ENCODE assay signal across 17 mouse cellular contexts in the genomic region with DNA sequence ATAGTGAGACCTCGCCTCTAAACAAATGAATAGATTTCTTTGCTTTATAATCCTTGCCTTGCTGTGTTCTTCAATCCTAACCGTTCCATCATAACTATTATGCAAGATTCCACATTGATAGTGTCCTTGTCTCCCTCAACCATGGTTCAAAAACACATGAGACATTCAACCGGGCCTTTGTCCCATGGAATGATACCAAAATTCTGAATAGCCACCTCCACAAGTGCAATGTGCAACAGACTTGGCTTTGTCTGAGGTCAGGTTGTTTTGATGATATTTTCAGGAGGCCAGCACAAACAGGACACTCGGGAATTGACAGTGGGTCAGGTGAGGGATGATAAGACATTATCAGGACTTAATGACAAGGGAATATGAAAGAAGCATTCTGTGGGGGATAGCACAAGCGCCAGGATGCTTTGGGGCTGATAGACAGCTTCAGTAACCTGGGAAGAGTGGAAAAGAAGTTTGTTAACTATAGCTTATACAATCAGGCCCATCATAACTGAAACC.
"Had no signal": no experiment of that assay in that cellular context is flagged by ENCODE, and none has a peak within 500 bp of the region (broad histone marks: within the 10 kb centered on the region; RNA-seq: fewer than 3 reads in every experiment).

No protein-coding gene starts in this region.

- ATAC-seq: lung, postnatal 0 days; midbrain, embryonic 13.5 days; midbrain, embryonic 15.5 days had no signal

- H3K27ac ChIP-seq: lung, embryonic 15.5 days; macrophage; midbrain, embryonic 13.5 days; midbrain, embryonic 15.5 days; neural tube, embryonic 12.5 days; stomach, embryonic 15.5 days; stomach, postnatal 0 days had no signal

- H3K4me2 ChIP-seq: lung, embryonic 15.5 days; midbrain, embryonic 11.5 days; midbrain, embryonic 13.5 days; midbrain, embryonic 15.5 days; neural tube, embryonic 12.5 days; stomach, embryonic 15.5 days had no signal

- DNase-seq: lung, adult 2 months; lung, postnatal 14 days; lung, postnatal 36 days; right cerebral cortex, postnatal 14 days; thymus, adult 2 months; thymus, postnatal 25 days; thymus, postnatal 4 days had no signal

- H3K36me3 ChIP-seq: lung, embryonic 15.5 days; midbrain, embryonic 13.5 days; midbrain, embryonic 15.5 days; neural tube, embryonic 12.5 days; stomach, embryonic 15.5 days had no signal

- H3K9ac ChIP-seq: lung, embryonic 15.5 days; midbrain, embryonic 13.5 days; midbrain, embryonic 15.5 days; neural tube, embryonic 12.5 days; stomach, embryonic 15.5 days had no signal

- H3K4me1 ChIP-seq: lung, embryonic 15.5 days; midbrain, embryonic 13.5 days; midbrain, embryonic 15.5 days; neural tube, embryonic 12.5 days; stomach, embryonic 15.5 days had no signal

- H3K27me3 ChIP-seq: lung, embryonic 15.5 days; megakaryocyte, embryonic 14.5 days; midbrain, embryonic 13.5 days; midbrain, embryonic 15.5 days; neural tube, embryonic 12.5 days; stomach, embryonic 15.5 days had no signal

- H3K9me3 ChIP-seq: lung, embryonic 15.5 days; megakaryocyte, embryonic 14.5 days; midbrain, embryonic 13.5 days; midbrain, embryonic 15.5 days; neural tube, embryonic 12.5 days; stomach, embryonic 15.5 days had no signal

- H3K4me3 ChIP-seq: lung, embryonic 15.5 days; megakaryocyte, embryonic 14.5 days; midbrain, embryonic 13.5 days; midbrain, embryonic 15.5 days; neural tube, embryonic 12.5 days; stomach, embryonic 15.5 days had no signal
